Mouse (Mus musculus) ES-E14 (cell line): Measurements from ENCODE around the gene Zfp637.

Source experiments
- CHD2 ChIP-seq: IDR thresholded peaks from 2 replicates; pipeline ENCODE4 v1.6.1; 2014; ENCODE audit warnings: mild to moderate bottlenecking, low read depth, low read length, inconsistent platforms
- MAFK ChIP-seq: IDR thresholded peaks from 2 replicates; pipeline ENCODE4 v1.6.1; 2014; ENCODE audit warnings: mild to moderate bottlenecking, low read depth, low read length, inconsistent platforms; ENCODE audit not compliant: insufficient read depth
- ZNF384 ChIP-seq: IDR thresholded peaks from 2 replicates; pipeline ENCODE4 v1.6.1; 2012; ENCODE audit warnings: low read depth, low read length, inconsistent platforms

GRCm38 (mm10) chr6:117828273-117828672, 12.7 kb upstream of the Zfp637 start:
- TF ChIP-seq ZNF384, result no peak
- no peak for TF ChIP-seq MAFK
- no peak for TF ChIP-seq CHD2
